Mouse (Mus musculus) small intestine, adult 2 months (tissue): ENCODE results near the gene Supt16.

ENCODE experiments used
- CTCF ChIP-seq: fragments of 200-500 bp; IDR thresholded peaks from 2 replicates; pipeline ENCODE4 v1.5.1; 2012; ENCODE audit warnings: low read depth, mild to moderate bottlenecking, control low read depth, inconsistent platforms, low read length, moderate library complexity, mixed read lengths; ENCODE audit not compliant: insufficient replicate concordance, insufficient read length; ENCODE audit errors: extremely low read depth
- POLR2A ChIP-seq: fragments of 200-500 bp; IDR thresholded peaks from 2 replicates; pipeline ENCODE4 v1.6.1; 2012; ENCODE audit warnings: low read depth, mild to moderate bottlenecking, control low read depth, inconsistent platforms, low read length, moderate library complexity

DNA sequence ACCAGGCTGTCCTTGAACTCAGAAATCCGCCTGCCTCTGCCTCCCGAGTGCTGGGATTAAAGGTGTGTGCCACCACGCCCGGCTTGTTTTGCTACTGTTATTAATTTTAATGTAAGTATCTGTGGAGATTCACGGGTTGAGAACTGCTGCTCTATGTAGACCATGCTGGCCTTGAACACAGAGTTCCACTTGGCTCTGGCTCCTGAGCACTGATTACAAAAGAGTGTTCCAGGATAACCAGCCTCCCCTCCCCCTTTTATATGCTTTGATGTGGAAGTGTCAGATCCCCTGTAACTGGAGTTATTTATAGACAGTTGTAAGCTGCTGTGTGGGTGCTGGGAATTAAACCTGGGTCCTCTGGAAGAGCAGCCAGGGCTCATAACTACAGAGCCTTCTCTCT lies 80.0 kb downstream of the Supt16 start:
- no peak for TF ChIP-seq POLR2A
- TF ChIP-seq CTCF = no peak
